ENCODE assay signal across 28 mouse cellular contexts in genomic region chr7:126458844-126459618, GRCm38 (mm10). TPM values are rescaled to one million over a fixed set of nuclear protein-coding genes. Genes with fewer than 3 reads are reported as not detected.
DNase-seq lines count a peak whose midpoint lies in the region; ATAC-seq and TF ChIP-seq lines count a peak whose summit lies in the region.
"Had no signal": no experiment of that assay in that cellular context is flagged by ENCODE, and none has a peak within 500 bp of the region (broad histone marks: within the 10 kb centered on the region; RNA-seq: fewer than 3 reads in every experiment).

No protein-coding gene starts in this region.

- no peak for DNase-seq in heart, postnatal 0 days (ENCODE audit: low spot score)
- DNase-seq in heart, adult 8-10 months (ENCODE audit: low spot score): no peak
- peak; percentile 47 for DNase-seq in testis, postnatal 10 days (ENCODE audit: low spot score)
- no peak for DNase-seq in testis, postnatal 14 days (ENCODE audit: low spot score)
- peak; percentile 81 for DNase-seq in gastrocnemius, postnatal 25 days
- DNase-seq in urinary bladder, postnatal 10 days (ENCODE audit: low spot score): no peak
- DNase-seq in frontal cortex, postnatal 10 days (ENCODE audit: low spot score in 2 of 2): no peak
- DNase-seq: adrenal gland, postnatal 25 days; B cell, adult 2 months; cerebellum, adult 11-12 months; cerebellum, adult 9-11 months; embryo, embryonic 11 days; forebrain, postnatal 0 days; heart, adult 2 months; kidney, adult 18-20 months; kidney, postnatal 4 days; left cerebral cortex, postnatal 4 days; liver; lung, adult 2 months; lung, postnatal 10 days; right cerebral cortex, postnatal 4 days had no signal

- no peak for TF ChIP-seq CTCF in heart, postnatal 0 days (IDR thresholded peaks at IDR 0.05; ENCODE audit: low read depth)

- no peaks in the 10 kb centered on the region for H3K9me3 ChIP-seq in heart, postnatal 0 days (replicated peaks; ENCODE audit: control insufficient read depth, low read length)
- H3K9me3 ChIP-seq: forebrain, embryonic 12.5 days; neural tube, embryonic 13.5 days had no signal

- 0 out of 2 replicates have a peak, but pooled peaks have one; percentile 17 for ATAC-seq in heart, postnatal 0 days (ENCODE audit: insufficient read depth, low read depth)
- ATAC-seq: forebrain, postnatal 0 days; midbrain, embryonic 16.5 days had no signal

- no peak overlapping the region for H3K4me3 ChIP-seq in heart, postnatal 0 days (ENCODE audit: low read depth, low read length)
- H3K4me3 ChIP-seq: erythroblast, embryonic 14.5 days; forebrain, embryonic 12.5 days; heart, adult 2 months; neural tube, embryonic 13.5 days had no signal

- 74% methylated on average over 10 of the region's 11 CpGs for WGBS in heart, postnatal 0 days

- no peak overlapping the region for H3K4me2 ChIP-seq in heart, postnatal 0 days (ENCODE audit: low read depth, low read length)
- H3K4me2 ChIP-seq: forebrain, embryonic 12.5 days; hindbrain, embryonic 14.5 days; midbrain, embryonic 11.5 days; neural tube, embryonic 13.5 days had no signal

- peaks cover 8% of the 10 kb centered on the region for H3K4me1 ChIP-seq in heart, postnatal 0 days (ENCODE audit: control insufficient read depth, insufficient read depth)
- H3K4me1 ChIP-seq: forebrain, embryonic 12.5 days; neural tube, embryonic 13.5 days had no signal

- no peak overlapping the region for H3K27ac ChIP-seq in heart, postnatal 0 days (ENCODE audit: low read depth)
- H3K27ac ChIP-seq: forebrain, embryonic 12.5 days; heart, adult 2 months; hindbrain, embryonic 14.5 days; liver, embryonic 14.5 days; neural tube, embryonic 13.5 days had no signal

- H3K9ac ChIP-seq in heart, postnatal 0 days (replicated peaks; ENCODE audit: low read depth, low read length): no peak overlapping the region
- H3K9ac ChIP-seq: forebrain, embryonic 12.5 days; forebrain, postnatal 0 days; hindbrain, embryonic 14.5 days; liver, embryonic 14.5 days; neural tube, embryonic 13.5 days had no signal

- TF ChIP-seq EP300 in heart, postnatal 0 days (IDR thresholded peaks at IDR 0.05; ENCODE audit: low read depth): no peak

- H3K27me3 ChIP-seq in heart, postnatal 0 days (ENCODE audit: control insufficient read depth, insufficient read depth, low read length): no peaks in the 10 kb centered on the region
- H3K27me3 ChIP-seq: neural tube, embryonic 13.5 days had no signal

- no peaks in the 10 kb centered on the region for H3K36me3 ChIP-seq in heart, postnatal 0 days (replicated peaks; ENCODE audit: control insufficient read depth, insufficient read depth, low read length)
- H3K36me3 ChIP-seq: forebrain, embryonic 12.5 days; neural tube, embryonic 13.5 days had no signal

RNA-seq across cellular contexts. Expression of gene Atp2a1, which starts 3.9 kb away (rescaled TPM):
- total RNA-seq in heart, postnatal 0 days (2014; rRNA removed; ENCODE audit: low replicate concordance): 0.92 and 3.8 TPM in 2 replicates
- polyA plus RNA-seq in heart, postnatal 0 days (2015; fragmentation: Nextera tagmentation; extraction: Ambion mirVana): 0.40 and 0.92 TPM in 2 replicates
- 10 to 100 TPM in 1 of 4 experiments, 1 to 10 TPM in 3; 6.8 to 12.2 (median 8.8) TPM for total RNA-seq in heart, adult 8-10 months (2022)
- total RNA-seq in gastrocnemius, postnatal 25 days (2021): over 10,000 TPM; 22,501 to 25,220 TPM
- total RNA-seq: adrenal gland, postnatal 25 days had no signal
- polyA plus RNA-seq: erythroblast, embryonic 14.5 days had no signal

RNA-seq across cellular contexts. Expression of gene Sh2b1, which starts 16.2 kb away (rescaled TPM):
- total RNA-seq in heart, postnatal 0 days (2014; rRNA removed; ENCODE audit: low replicate concordance): 22.6 and 30.3 TPM in 2 replicates
- 34.4 and 34.5 TPM in 2 replicates for polyA plus RNA-seq in heart, postnatal 0 days (2015; fragmentation: Nextera tagmentation; extraction: Ambion mirVana)
- total RNA-seq in heart, adult 8-10 months (2022): 10 to 100 TPM; 38.6 to 46.6 (median 44.3) TPM
- total RNA-seq in gastrocnemius, postnatal 25 days (2021): 10 to 100 TPM; 41.5 to 43.9 TPM

RNA-seq across cellular contexts. Expression of gene Tufm, which starts 28.1 kb away (rescaled TPM):
- 151 and 153 TPM in 2 replicates for total RNA-seq in heart, postnatal 0 days (2014; rRNA removed; ENCODE audit: low replicate concordance)
- 199 and 205 TPM in 2 replicates for polyA plus RNA-seq in heart, postnatal 0 days (2015; fragmentation: Nextera tagmentation; extraction: Ambion mirVana)
- 100 to 1,000 TPM; 288 to 326 (median 304) TPM for total RNA-seq in heart, adult 8-10 months (2022)
- total RNA-seq in gastrocnemius, postnatal 25 days (2021): 100 to 1,000 TPM; 131 to 139 TPM

RNA-seq across cellular contexts. Expression of gene Rabep2, which starts 30.5 kb away (rescaled TPM):
- total RNA-seq in heart, postnatal 0 days (2014; rRNA removed; ENCODE audit: low replicate concordance): 20.2 and 24.8 TPM in 2 replicates
- 15.0 and 16.4 TPM in 2 replicates for polyA plus RNA-seq in heart, postnatal 0 days (2015; fragmentation: Nextera tagmentation; extraction: Ambion mirVana)
- 1 to 10 TPM; 5.9 to 9.9 (median 6.0) TPM for total RNA-seq in heart, adult 8-10 months (2022)
- 10 to 100 TPM; 11.2 to 14.6 TPM for total RNA-seq in gastrocnemius, postnatal 25 days (2021)

RNA-seq across cellular contexts. Expression of gene Atxn2l, which starts 44.2 kb away (rescaled TPM):
- 21.8 and 35.6 TPM in 2 replicates for total RNA-seq in heart, postnatal 0 days (2014; rRNA removed; ENCODE audit: low replicate concordance)
- 13.4 and 14.1 TPM in 2 replicates for polyA plus RNA-seq in heart, postnatal 0 days (2015; fragmentation: Nextera tagmentation; extraction: Ambion mirVana)
- 10 to 100 TPM; 30.7 to 39.3 (median 35.2) TPM for total RNA-seq in heart, adult 8-10 months (2022)
- 10 to 100 TPM; 26.0 to 26.4 TPM for total RNA-seq in gastrocnemius, postnatal 25 days (2021)

Comparison
In these comparisons a context has a peak if more than half of its experiments do, and no peak if none do; other contexts are left out.
1. DNase-seq: peak in testis, postnatal 10 days (single experiment) and gastrocnemius, postnatal 25 days (single experiment); none in heart, postnatal 0 days (single experiment), heart, adult 8-10 months (single experiment), testis, postnatal 14 days (single experiment), urinary bladder, postnatal 10 days (single experiment) and frontal cortex, postnatal 10 days (0 of 2).
2. RNA of gene Atp2a1, which starts 3.9 kb away (total RNA-seq): 22,501 to 25,220 TPM in gastrocnemius, postnatal 25 days; 6.8 to 12.2 TPM in heart, adult 8-10 months and 0.92 to 3.8 TPM in heart, postnatal 0 days; every median in the first group is over 1,000 times any median in the second.